Comparison of ENCODE assay signal across 21 mouse cellular contexts in genomic region chr12:3619021-3619367, GRCm38 (mm10). TPM values are rescaled to one million over a fixed set of nuclear protein-coding genes. Genes with fewer than 3 reads are reported as not detected.
A peak's percentile ranks its signal among the peaks of the same experiment; 100 is the strongest.
DNase-seq lines count a peak whose midpoint lies in the region; ATAC-seq and TF ChIP-seq lines count a peak whose summit lies in the region.
"Had no signal": no experiment of that assay in that cellular context is flagged by ENCODE, and none has a peak within 500 bp of the region (broad histone marks: within the 10 kb centered on the region; RNA-seq: fewer than 3 reads in every experiment).

No protein-coding gene starts in this region.

- H3K27ac ChIP-seq in liver, embryonic 11.5 days (ENCODE audit: low read depth, low read length) = peak overlapping the region; percentile 97
- peak overlapping the region; percentile 96 for H3K27ac ChIP-seq in liver, embryonic 13.5 days
- peak overlapping the region; percentile 51 for H3K27ac ChIP-seq in liver, postnatal 0 days (ENCODE audit: low read depth)
- H3K27ac ChIP-seq in forebrain, embryonic 13.5 days = no peak overlapping the region
- H3K27ac ChIP-seq: embryonic facial prominence, embryonic 10.5 days; forebrain, embryonic 12.5 days; gastrocnemius, adult 2 months; hindbrain, embryonic 12.5 days had no signal

- ATAC-seq in liver, embryonic 11.5 days (replicated peaks; ENCODE audit: low FRiP score) = peak; percentile 78
- ATAC-seq in liver, embryonic 13.5 days (ENCODE audit: low read depth) = peak; percentile 62
- ATAC-seq in liver, postnatal 0 days = no peak
- ATAC-seq in inflammation-experienced regulatory T-cells, adult 6 months = no peak
- ATAC-seq in forebrain, embryonic 13.5 days = no peak
- ATAC-seq: CD4-positive, CD25-positive, alpha-beta regulatory T cell, adult 4 months; forebrain, postnatal 0 days; hindbrain, embryonic 16.5 days had no signal

- no peaks in the 10 kb centered on the region for H3K27me3 ChIP-seq in liver, embryonic 11.5 days (replicated peaks; ENCODE audit: control insufficient read depth, insufficient read depth, low read length)
- H3K27me3 ChIP-seq in liver, embryonic 13.5 days = no peaks in the 10 kb centered on the region
- H3K27me3 ChIP-seq in liver, postnatal 0 days (ENCODE audit: insufficient read depth, low read length) = no peaks in the 10 kb centered on the region
- no peaks in the 10 kb centered on the region for H3K27me3 ChIP-seq in forebrain, embryonic 13.5 days
- H3K27me3 ChIP-seq: forebrain, embryonic 12.5 days; hindbrain, embryonic 12.5 days had no signal

- no peak overlapping the region for H3K9ac ChIP-seq in liver, embryonic 11.5 days (ENCODE audit: low read depth, low read length)
- peak overlapping the region; percentile 37; the same call in 1 of the 2 replicates for H3K9ac ChIP-seq in liver, embryonic 13.5 days
- no peak overlapping the region for H3K9ac ChIP-seq in liver, postnatal 0 days (replicated peaks)
- no peak overlapping the region for H3K9ac ChIP-seq in forebrain, embryonic 13.5 days
- H3K9ac ChIP-seq: forebrain, embryonic 12.5 days; forebrain, postnatal 0 days; hindbrain, embryonic 12.5 days had no signal

- 0 out of 2 replicates have a peak overlapping the region, but pooled peaks have one; percentile 17 for H3K4me2 ChIP-seq in liver, embryonic 11.5 days
- peak overlapping the region; percentile 69 for H3K4me2 ChIP-seq in liver, embryonic 13.5 days
- peak overlapping the region; percentile 34 for H3K4me2 ChIP-seq in liver, postnatal 0 days (ENCODE audit: low read depth, low read length)
- H3K4me2 ChIP-seq in forebrain, embryonic 13.5 days = no peak overlapping the region
- H3K4me2 ChIP-seq: forebrain, embryonic 12.5 days; hindbrain, embryonic 12.5 days had no signal

- TF ChIP-seq EP300 in liver, postnatal 0 days (IDR thresholded peaks at IDR 0.05; ENCODE audit: low read depth) = no peak

- no peaks in the 10 kb centered on the region for H3K36me3 ChIP-seq in liver, embryonic 11.5 days (ENCODE audit: control insufficient read depth, insufficient read depth, low read length)
- no peaks in the 10 kb centered on the region for H3K36me3 ChIP-seq in liver, embryonic 13.5 days
- H3K36me3 ChIP-seq in liver, postnatal 0 days (replicated peaks; ENCODE audit: insufficient read depth, low read length) = 0 out of 2 replicates have a peak, but pooled peaks cover 3% of the 10 kb centered on the region
- no peaks in the 10 kb centered on the region for H3K36me3 ChIP-seq in forebrain, embryonic 13.5 days (ENCODE audit: poor library complexity, severe bottlenecking)
- H3K36me3 ChIP-seq: forebrain, embryonic 12.5 days; G1E had no signal

- whole genome bisulfite sequencing in liver, embryonic 11.5 days = 86% methylated on average over 3 of the region's 3 CpGs
- WGBS in liver, embryonic 13.5 days (ENCODE audit: insufficient replicate concordance) = 80% methylated on average over 3 of the region's 3 CpGs
- 89% methylated on average over 3 of the region's 3 CpGs for WGBS in liver, postnatal 0 days (ENCODE audit: insufficient replicate concordance)
- 95% methylated on average over 3 of the region's 3 CpGs for WGBS in forebrain, embryonic 13.5 days

- H3K4me1 ChIP-seq in liver, embryonic 11.5 days (replicated peaks; ENCODE audit: control insufficient read depth, insufficient read depth, low read length) = peaks cover 9% of the 10 kb centered on the region
- peaks cover 28% of the 10 kb centered on the region for H3K4me1 ChIP-seq in liver, embryonic 13.5 days (replicated peaks)
- 0 out of 2 replicates have a peak, but pooled peaks cover 3% of the 10 kb centered on the region for H3K4me1 ChIP-seq in liver, postnatal 0 days (ENCODE audit: insufficient read depth)
- H3K4me1 ChIP-seq in forebrain, embryonic 13.5 days = no peaks in the 10 kb centered on the region
- H3K4me1 ChIP-seq: embryonic facial prominence, embryonic 10.5 days; forebrain, embryonic 12.5 days; hindbrain, embryonic 12.5 days had no signal

- no peak overlapping the region for H3K4me3 ChIP-seq in liver, embryonic 11.5 days (ENCODE audit: low read depth, low read length)
- no peak overlapping the region for H3K4me3 ChIP-seq in liver, embryonic 13.5 days (replicated peaks)
- no peak overlapping the region for H3K4me3 ChIP-seq in liver, postnatal 0 days (ENCODE audit: low read depth, low read length)
- H3K4me3 ChIP-seq in forebrain, embryonic 13.5 days = no peak overlapping the region
- H3K4me3 ChIP-seq: embryonic facial prominence, embryonic 10.5 days; forebrain, embryonic 12.5 days; gastrocnemius, adult 2 months; hindbrain, embryonic 12.5 days had no signal

- DNase-seq in liver, embryonic 11.5 days (ENCODE audit: low spot score) = no peak
- no peak for DNase-seq in liver
- DNase-seq in liver, embryonic 13.5 days = no peak
- no peak for DNase-seq in liver, postnatal 0 days
- no peak for DNase-seq in cerebellum, postnatal 14 days
- DNase-seq: B cell, adult 2 months; cerebellum, adult 18-20 months; cerebellum, adult 9-11 months; forebrain, postnatal 0 days; gastrocnemius, adult 2 months; gastrocnemius, postnatal 25 days; heart, postnatal 10 days; heart, postnatal 4 days had no signal

- TF ChIP-seq CTCF in liver, postnatal 0 days (IDR thresholded peaks at IDR 0.05; ENCODE audit: low read depth) = no peak

- H3K9me3 ChIP-seq in liver, embryonic 11.5 days (ENCODE audit: control insufficient read depth, low read length) = no peaks in the 10 kb centered on the region
- H3K9me3 ChIP-seq in liver, embryonic 13.5 days (replicated peaks) = no peaks in the 10 kb centered on the region
- no peaks in the 10 kb centered on the region for H3K9me3 ChIP-seq in liver, postnatal 0 days (ENCODE audit: low read length)
- no peaks in the 10 kb centered on the region for H3K9me3 ChIP-seq in forebrain, embryonic 13.5 days (replicated peaks)
- H3K9me3 ChIP-seq: embryonic facial prominence, embryonic 10.5 days; forebrain, embryonic 12.5 days; G1E; hindbrain, embryonic 12.5 days had no signal

RNA-seq across cellular contexts. Expression of gene Dtnb, which starts 46.8 kb away (rescaled TPM):
- polyA plus RNA-seq in liver, embryonic 11.5 days (2014; fragmentation: Nextera tagmentation; extraction: Ambion mirVana) = 25.4 and 27.0 TPM in 2 replicates
- 16.3 and 17.4 TPM in 2 replicates for polyA plus RNA-seq in liver, embryonic 13.5 days (2015; fragmentation: Nextera tagmentation; extraction: Ambion mirVana)
- 15.7 and 16.2 TPM in 2 replicates for polyA plus RNA-seq in liver, postnatal 0 days (2015; fragmentation: Nextera tagmentation; extraction: Ambion mirVana)
- polyA plus RNA-seq in inflammation-experienced regulatory T-cells, adult 6 months (2017; shearing (Covaris generic)) = 10 to 100 TPM; 16.7 to 34.2 (median 33.7) TPM
- polyA plus RNA-seq in forebrain, embryonic 13.5 days (2015; fragmentation: Nextera tagmentation; extraction: Ambion mirVana) = 29.8 and 32.3 TPM in 2 replicates
- polyA plus RNA-seq: G1E had no signal

Comparison
In these comparisons a context has a peak if more than half of its experiments do, and no peak if none do; other contexts are left out.
1. ATAC-seq: peak in liver, embryonic 11.5 days (single experiment) and liver, embryonic 13.5 days (single experiment); none in liver, postnatal 0 days (single experiment), inflammation-experienced regulatory T-cells, adult 6 months (single experiment) and forebrain, embryonic 13.5 days (single experiment).